20 mouse cellular contexts compared by ENCODE assay signal in genomic region chr15:90767521-90767920, GRCm38 (mm10).
A peak's percentile ranks its signal among the peaks of the same experiment; 100 is the strongest.
DNase-seq lines count a peak whose midpoint lies in the region; TF ChIP-seq lines count a peak whose summit lies in the region.
"Had no signal": no experiment of that assay in that cellular context is flagged by ENCODE, and none has a peak within 500 bp of the region (broad histone marks: within the 10 kb centered on the region; RNA-seq: fewer than 3 reads in every experiment).

No protein-coding gene starts in this region.

- no peak for TF ChIP-seq CTCF in left cerebral cortex, adult 2 months (IDR thresholded peaks at IDR 0.05)

- H3K27ac ChIP-seq in left cerebral cortex, adult 2 months: no peak overlapping the region
- H3K27ac ChIP-seq: embryonic facial prominence, embryonic 12.5 days; embryonic facial prominence, embryonic 15.5 days; hindbrain, embryonic 15.5 days had no signal

- H3K4me3 ChIP-seq in left cerebral cortex, adult 2 months: no peak overlapping the region
- H3K4me3 ChIP-seq: embryonic facial prominence, embryonic 12.5 days; embryonic facial prominence, embryonic 15.5 days; hindbrain, embryonic 15.5 days had no signal

- intact Hi-C loops in left cerebral cortex, adult 2 months (cut with DNase I): no loop called here
- intact Hi-C loops in left cerebral cortex, postnatal 14 days (cut with DNase I): no loop called here

- peak; percentile 72 for DNase-seq in embryo, embryonic 10 days (ENCODE audit: low spot score)
- peak; percentile 33 for DNase-seq in embryo, embryonic 11 days
- DNase-seq in mesoderm, embryonic 11.5 days (ENCODE audit: low read depth, low spot score): peak; percentile 47
- DNase-seq in yolk sac, embryonic 10.5 days (ENCODE audit: low spot score): peak; percentile 9
- no peak for DNase-seq in left cerebral cortex, adult 2 months (ENCODE audit: extremely low spot score in 1 of 2, low spot score in 2 of 2)
- DNase-seq in right cerebral cortex, postnatal 4 days: no peak
- DNase-seq in left cerebral cortex, postnatal 14 days (ENCODE audit: low spot score in 2 of 2): no peak
- DNase-seq: adrenal gland, adult 8-10 months; adrenal gland, postnatal 25 days; cerebellum, adult 11-12 months; cerebellum, adult 8-10 months; cerebellum, postnatal 10 days; cerebellum, postnatal 36 days; forebrain, postnatal 0 days; gastrocnemius, postnatal 10 days; gastrocnemius, postnatal 36 days; heart, postnatal 36 days had no signal

Comparison
In these comparisons a context has a peak if more than half of its experiments do, and no peak if none do; other contexts are left out.
1. DNase-seq: peak in embryo, embryonic 10 days (single experiment), embryo, embryonic 11 days (single experiment), mesoderm, embryonic 11.5 days (single experiment) and yolk sac, embryonic 10.5 days (single experiment); none in left cerebral cortex, adult 2 months (0 of 2), right cerebral cortex, postnatal 4 days (single experiment) and left cerebral cortex, postnatal 14 days (0 of 2).